Mouse (Mus musculus) telencephalon, adult 2 months (tissue): Measurements from ENCODE around the gene Ldb3.

ENCODE experiments used
- DNase-seq: peaks from one replicate; pipeline ENCODE4 v3.0.0-alpha.2; 2011; ENCODE audit warnings: low read depth, low spot score

The Ldb3 gene

DNA sequence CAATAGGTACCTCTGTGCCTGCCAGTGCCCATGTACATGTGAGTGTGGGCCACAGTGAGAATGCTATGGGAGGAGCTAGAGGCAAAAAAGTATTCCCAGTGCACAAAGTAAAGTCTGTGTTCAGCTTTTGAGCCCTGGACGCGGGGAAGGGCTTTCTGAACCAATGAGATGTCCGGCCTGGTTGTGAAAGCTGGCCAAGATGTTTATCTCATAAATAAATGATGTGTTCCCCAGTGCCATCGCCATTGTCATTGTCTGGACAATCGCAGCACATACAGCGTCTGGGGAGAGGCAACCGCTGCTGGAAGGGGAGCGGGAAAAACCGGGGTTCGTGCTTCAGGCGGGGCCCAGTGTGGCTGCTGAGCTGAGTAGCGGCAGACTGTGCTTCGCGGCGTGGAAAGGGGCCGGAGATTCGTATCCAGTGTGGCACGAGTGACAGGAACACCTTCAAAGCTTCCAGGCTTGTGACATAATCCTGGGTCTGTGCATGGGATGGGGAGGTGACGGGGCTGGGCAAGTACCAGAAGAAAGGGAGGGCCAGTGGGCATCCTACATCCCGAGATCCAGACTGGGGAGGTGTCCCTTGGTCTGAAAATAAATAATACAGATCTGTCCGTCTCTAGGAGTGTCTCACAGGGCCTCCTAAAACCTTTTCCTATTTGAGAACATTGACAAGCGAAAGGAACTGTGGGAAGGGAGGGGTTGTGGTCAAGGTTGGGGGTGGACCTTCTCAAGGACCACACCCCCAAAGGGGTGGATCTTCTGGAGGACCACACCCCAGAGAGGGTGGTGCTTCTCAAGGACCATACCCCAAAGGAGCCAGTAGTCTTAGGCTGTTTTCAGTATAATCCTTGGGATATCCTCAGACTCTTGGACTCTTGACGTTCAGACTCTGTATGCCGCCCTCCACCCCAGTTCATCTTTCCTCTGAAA lies 2.5 kb upstream of the Ldb3 start:
- peak; percentile 62 for DNase-seq

GRCm38 (mm10) chr14:34590017-34590570 lies 1.6 kb upstream of the Ldb3 start:
- DNase-seq = no peak

GRCm38 (mm10) chr14:34589185-34589713 lies 767 bp upstream of the Ldb3 start:
- DNase-seq = no peak

DNA sequence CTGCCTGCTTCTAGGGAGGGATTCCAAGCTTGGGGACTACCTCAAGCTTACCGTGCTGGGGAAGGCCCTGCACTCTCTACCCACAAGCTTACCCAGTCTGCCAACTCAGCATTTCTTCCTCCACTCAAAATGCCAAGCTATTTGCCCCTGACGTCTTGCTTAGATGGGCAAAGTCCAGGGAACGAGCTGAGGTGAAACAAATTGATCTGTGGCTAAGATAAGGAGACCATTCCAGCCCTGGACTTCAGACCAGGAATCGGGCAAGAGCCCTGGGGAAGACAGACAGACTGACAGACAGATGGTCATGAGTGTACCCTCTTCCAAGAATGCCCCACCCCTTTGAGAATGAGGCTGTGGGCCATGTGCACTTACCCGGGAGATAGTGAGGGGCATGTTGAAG lies 477 bp downstream of the Ldb3 start:
- DNase-seq = no peak

DNA sequence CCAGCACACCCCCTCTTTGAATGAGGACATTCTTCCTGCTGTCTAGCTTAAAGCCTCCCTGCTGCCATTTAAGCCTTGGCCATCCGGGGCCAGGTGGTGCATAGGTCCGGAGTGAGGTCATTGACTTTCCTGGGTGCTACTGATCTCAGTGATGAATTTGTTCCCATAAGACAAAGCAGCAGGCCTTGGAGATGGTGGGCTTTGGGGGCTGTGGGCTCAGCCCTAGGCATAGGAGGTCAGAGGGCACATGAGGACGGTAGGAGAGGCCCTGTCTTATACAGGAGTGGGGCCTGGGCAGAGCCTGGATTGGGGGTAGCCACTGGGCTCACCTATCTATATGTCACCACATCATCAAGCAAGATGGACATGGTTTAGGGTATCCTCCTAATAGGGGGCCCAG lies 1.6 kb downstream of the Ldb3 start:
- no peak for DNase-seq

- no peak for DNase-seq
These were observed 3.0 kb downstream of the Ldb3 start for GRCm38 (mm10) chr14:34585358-34586105.

- DNase-seq = no peak
These were observed 5.6 kb downstream of the Ldb3 start for GRCm38 (mm10) chr14:34582740-34583427.

GRCm38 (mm10) chr14:34576858-34577257 lies 11.6 kb downstream of the Ldb3 start:
- DNase-seq = no peak

- DNase-seq = no peak
These were observed 14.4 kb downstream of the Ldb3 start for GRCm38 (mm10) chr14:34574068-34574467.

- DNase-seq = no peak
These were observed 15.1 kb downstream of the Ldb3 start for GRCm38 (mm10) chr14:34573348-34573913.

GRCm38 (mm10) chr14:34571610-34572387 lies 16.7 kb downstream of the Ldb3 start:
- no peak for DNase-seq

GRCm38 (mm10) chr14:34570903-34571302 lies 17.6 kb downstream of the Ldb3 start:
- DNase-seq = no peak

GRCm38 (mm10) chr14:34570294-34570693 lies 18.2 kb downstream of the Ldb3 start:
- DNase-seq = peak; percentile 62

DNA sequence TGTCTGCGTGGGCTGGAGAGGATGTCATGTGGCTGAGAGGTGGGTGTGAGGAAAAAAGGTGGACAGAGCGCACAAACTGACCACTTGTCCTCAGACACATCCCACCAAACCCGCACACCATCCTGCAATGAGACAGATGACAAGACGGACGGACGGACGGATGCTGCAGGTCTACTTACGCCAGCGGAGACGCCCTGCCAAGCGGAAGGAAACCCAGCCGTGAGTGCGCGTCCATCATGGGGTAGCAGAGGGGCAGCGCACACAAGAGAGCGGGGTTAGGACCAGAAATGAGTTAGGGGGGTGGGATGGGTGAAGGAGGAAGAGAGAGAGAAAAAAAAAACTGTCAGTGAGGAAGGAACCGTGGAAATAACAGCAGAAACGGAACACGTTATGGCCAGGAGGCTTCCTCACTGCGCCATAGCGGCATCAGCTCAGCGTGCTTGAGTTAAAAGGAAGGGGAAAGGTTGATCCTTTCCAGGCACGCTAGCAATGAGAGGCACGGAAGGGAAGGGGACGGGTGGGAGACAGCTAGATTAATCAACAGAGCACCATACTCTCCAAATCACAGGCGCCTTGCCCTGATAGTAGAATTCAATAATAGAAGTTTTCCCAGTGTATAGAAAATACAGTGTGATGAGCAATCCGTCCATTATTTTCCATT lies 18.8 kb downstream of the Ldb3 start:
- DNase-seq = no peak

DNA sequence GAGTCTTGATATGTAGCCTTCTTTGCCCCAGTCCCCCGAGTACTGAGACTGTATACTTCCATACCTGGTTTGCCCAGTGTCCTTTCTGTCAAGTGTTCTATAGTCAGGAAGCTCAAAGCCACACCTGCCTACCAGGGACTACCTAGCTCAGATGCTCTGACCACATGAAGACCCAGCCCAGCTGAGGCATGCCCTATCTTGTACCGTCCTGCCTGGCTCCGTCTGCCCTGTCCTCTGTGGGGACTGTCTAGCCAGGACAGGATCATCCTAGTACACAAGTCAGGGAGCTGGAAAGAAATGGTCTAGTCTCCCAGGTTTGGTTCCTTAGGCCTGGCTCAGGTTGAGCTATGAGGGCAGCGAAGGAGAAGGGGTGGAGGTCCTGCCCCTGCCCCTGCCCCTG lies 19.9 kb downstream of the Ldb3 start:
- DNase-seq = no peak

GRCm38 (mm10) chr14:34567697-34568096 lies 20.8 kb downstream of the Ldb3 start:
- DNase-seq = no peak

DNA sequence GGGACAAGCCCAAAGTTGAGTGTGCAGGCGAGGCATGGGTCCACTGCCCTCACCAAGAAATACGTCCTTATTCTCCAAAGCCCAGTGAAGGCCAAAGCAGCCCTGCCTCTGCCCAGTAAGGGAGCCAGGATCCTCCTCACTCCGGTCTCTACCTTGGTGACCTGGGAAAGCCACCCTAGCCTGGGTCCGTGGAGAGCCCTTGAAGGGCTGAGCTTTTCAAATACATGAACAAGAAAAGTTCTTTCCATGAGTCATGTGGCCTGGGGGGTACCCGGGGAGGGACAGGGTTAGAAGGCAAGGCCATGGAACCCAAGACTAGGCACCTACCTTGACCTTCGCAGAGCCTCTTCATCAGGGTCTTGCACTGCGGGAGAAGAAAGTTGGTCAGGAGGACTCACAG lies 22.0 kb downstream of the Ldb3 start:
- DNase-seq = no peak

GRCm38 (mm10) chr14:34565711-34566110 lies 22.8 kb downstream of the Ldb3 start:
- no peak for DNase-seq

- DNase-seq = no peak
These were observed 23.8 kb downstream of the Ldb3 start for GRCm38 (mm10) chr14:34564646-34565045.

DNA sequence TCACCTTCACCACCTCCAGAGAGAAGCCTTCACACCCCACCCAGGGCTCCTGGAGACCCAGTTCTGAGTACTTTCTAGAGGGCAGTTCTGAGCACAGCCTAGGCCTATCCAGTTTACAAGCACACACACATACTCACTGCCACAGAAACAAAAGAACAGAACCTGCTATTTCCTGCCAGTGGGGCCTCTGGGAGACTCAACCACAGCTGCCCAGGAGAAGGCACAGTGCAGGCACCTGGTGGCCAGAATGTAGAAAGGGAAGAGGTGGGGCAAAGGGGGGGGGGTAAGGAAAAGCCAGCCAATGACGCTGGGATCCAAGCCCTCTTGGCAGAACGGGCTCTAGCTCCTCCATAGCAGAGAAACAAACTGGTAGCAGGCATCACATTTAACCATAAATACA lies 26.1 kb downstream of the Ldb3 start:
- no peak for DNase-seq
